Mouse (Mus musculus) CH12.LX (cell line): ENCODE data around the gene Gtf2h2. TPM values are rescaled to one million over a fixed set of nuclear protein-coding genes. Genes with fewer than 3 reads are reported as not detected.
A peak's percentile ranks its signal among the peaks of the same experiment; 100 is the strongest.

Source experiments
- DNase-seq: peaks from one replicate; pipeline ENCODE4 v3.0.0-alpha.2; 2013; ENCODE audit errors: extremely low read depth
- H3K27ac ChIP-seq: 2 replicates; pipeline ENCODE4 v1.5.1; 2012; ENCODE audit warnings: low read depth, mild to moderate bottlenecking, control low read depth, moderate library complexity; ENCODE audit not compliant: insufficient read depth
- H3K27me3 ChIP-seq: replicated peaks from 2 replicates; pipeline ENCODE3; 2012; ENCODE audit warnings: inconsistent platforms
- H3K36me3 ChIP-seq, 2 experiments: replicated peaks in 1 of 2; 2 replicates each; pipeline versions ENCODE3 to v1.6.1; 2012; ENCODE audit warnings: inconsistent platforms in 1 of 2, low read length in 1 of 2, mild to moderate bottlenecking in 1 of 2, mixed read lengths in 1 of 2, moderate library complexity in 1 of 2; ENCODE audit not compliant: control insufficient read depth in 1 of 2, insufficient read depth in 1 of 2
- H3K4me1 ChIP-seq, 2 experiments: 2 replicates each; pipeline ENCODE4 v1.6.1; 2012; ENCODE audit warnings: inconsistent platforms in 1 of 2, moderate library complexity in 1 of 2; ENCODE audit not compliant: insufficient read depth in 2 of 2, control insufficient read depth in 1 of 2
- H3K4me2 ChIP-seq: 2 replicates; pipeline ENCODE4 v1.6.1; 2012; ENCODE audit warnings: low read depth, mild to moderate bottlenecking, control low read depth; ENCODE audit not compliant: poor library complexity, insufficient read depth, severe bottlenecking
- H3K4me3 ChIP-seq, 3 experiments: fragments of 150-350 bp in 1 of 3; sonication (generic) in 1 of 3; replicated peaks in 1 of 3; 2 replicates each; pipeline versions ENCODE3 to v1.5.1; 2011 to 2012; ENCODE audit warnings: low read depth in 2 of 3, low read length in 2 of 3, mild to moderate bottlenecking in 2 of 3, moderate library complexity in 2 of 3, control low read depth in 1 of 3, improper control_type of control experiment in 1 of 3, inconsistent platforms in 1 of 3, mixed read lengths in 1 of 3; ENCODE audit not compliant: poor library complexity in 1 of 3
- H3K79me2 ChIP-seq: replicated peaks from 2 replicates; pipeline ENCODE4 v1.6.1; 2012; ENCODE audit warnings: mild to moderate bottlenecking, moderate library complexity; ENCODE audit not compliant: control insufficient read depth, poor library complexity, insufficient read depth, severe bottlenecking; ENCODE audit errors: extremely low read depth
- H3K9ac ChIP-seq: 2 replicates; pipeline ENCODE4 v1.6.1; 2012; ENCODE audit warnings: low read depth, mild to moderate bottlenecking, control low read depth, moderate library complexity; ENCODE audit not compliant: insufficient read depth
- H3K9me3 ChIP-seq: replicated peaks from 2 replicates; pipeline ENCODE3; 2012; ENCODE audit warnings: low read length, inconsistent platforms, mixed read lengths
- BHLHE40 ChIP-seq: IDR thresholded peaks from 2 replicates; pipeline ENCODE4 v1.6.1; 2011; ENCODE audit warnings: mild to moderate bottlenecking, low read depth, low read length, improper control_type of control experiment
- CHD1 ChIP-seq: IDR thresholded peaks from 2 replicates; pipeline ENCODE4 v1.6.1; 2012; ENCODE audit warnings: low read depth, low read length, improper control_type of control experiment, inconsistent platforms
- CHD2 ChIP-seq: IDR thresholded peaks from 2 replicates; pipeline ENCODE4 v1.6.1; 2011; ENCODE audit warnings: low read length, improper control_type of control experiment
- CTCF ChIP-seq, 2 experiments: IDR thresholded peaks in 1 of 2; conservative IDR thresholded peaks in 1 of 2; 2 replicates each; pipeline ENCODE4 v1.5.1; 2011 to 2012; ENCODE audit warnings: low read depth in 2 of 2, low read length in 2 of 2, improper control_type of control experiment in 1 of 2, inconsistent platforms in 1 of 2, mild to moderate bottlenecking in 1 of 2, moderate library complexity in 1 of 2
- E2F4 ChIP-seq: IDR thresholded peaks from 2 replicates; pipeline ENCODE4 v1.6.1; 2011; ENCODE audit warnings: low read depth, low read length, improper control_type of control experiment; ENCODE audit not compliant: insufficient replicate concordance
- ELF1 ChIP-seq: IDR thresholded peaks from 2 replicates; pipeline ENCODE4 v1.6.1; 2014; ENCODE audit warnings: low read depth, mild to moderate bottlenecking, inconsistent platforms, low read length, improper control_type of control experiment
- EP300 ChIP-seq: IDR thresholded peaks from 2 replicates; pipeline ENCODE4 v1.6.1; 2011; ENCODE audit warnings: low read length, improper control_type of control experiment
- ETS1 ChIP-seq: conservative IDR thresholded peaks from 2 replicates; pipeline ENCODE4 v1.6.1; 2012; ENCODE audit warnings: low read depth, mild to moderate bottlenecking, inconsistent platforms, low read length, improper control_type of control experiment, moderate library complexity
- IRF4 ChIP-seq: IDR thresholded peaks from 2 replicates; pipeline ENCODE4 v1.6.1; 2014; ENCODE audit warnings: low read depth, mild to moderate bottlenecking, inconsistent platforms, low read length, improper control_type of control experiment
- JUN ChIP-seq: IDR thresholded peaks from 2 replicates; pipeline ENCODE4 v1.6.1; 2011; ENCODE audit warnings: low read depth, mild to moderate bottlenecking, low read length, improper control_type of control experiment, moderate library complexity; ENCODE audit not compliant: insufficient read depth
- JUND ChIP-seq: conservative IDR thresholded peaks from 2 replicates; pipeline ENCODE4 v1.6.1; 2011; ENCODE audit warnings: low read depth, low read length, improper control_type of control experiment
- MAX ChIP-seq: IDR thresholded peaks from 2 replicates; pipeline ENCODE4 v1.6.1; 2011; ENCODE audit warnings: low read length, improper control_type of control experiment
- MAZ ChIP-seq: IDR thresholded peaks from 2 replicates; pipeline ENCODE4 v1.6.1; 2012; ENCODE audit warnings: low read depth, mild to moderate bottlenecking, inconsistent platforms, low read length, improper control_type of control experiment, moderate library complexity
- MXI1 ChIP-seq: IDR thresholded peaks from 2 replicates; pipeline ENCODE4 v1.6.1; 2011; ENCODE audit warnings: mild to moderate bottlenecking, low read depth, low read length, improper control_type of control experiment
- NELFE ChIP-seq: IDR thresholded peaks from 2 replicates; pipeline ENCODE4 v1.6.1; 2011; ENCODE audit warnings: low read depth, low read length, improper control_type of control experiment
- PAX5 ChIP-seq: IDR thresholded peaks from 2 replicates; pipeline ENCODE4 v1.6.1; 2012; ENCODE audit warnings: low read length, inconsistent platforms, mixed read lengths
- POLR2A ChIP-seq: IDR thresholded peaks from 2 replicates; pipeline ENCODE4 v1.6.1; 2011; ENCODE audit warnings: low read depth, mild to moderate bottlenecking, improper control_type of control experiment, low read length
- POLR2AphosphoS2 ChIP-seq: IDR thresholded peaks from 2 replicates; pipeline ENCODE4 v1.6.1; 2011; ENCODE audit warnings: low read depth, low read length, improper control_type of control experiment
- RAD21 ChIP-seq: IDR thresholded peaks from 2 replicates; pipeline ENCODE4 v1.6.1; 2011; ENCODE audit warnings: low read depth, mild to moderate bottlenecking, low read length, improper control_type of control experiment, moderate library complexity
- RCOR1 ChIP-seq: conservative IDR thresholded peaks from 2 replicates; pipeline ENCODE4 v1.6.1; 2012; ENCODE audit warnings: low read depth, mild to moderate bottlenecking, inconsistent platforms, low read length, improper control_type of control experiment
- SIN3A ChIP-seq: IDR thresholded peaks from 2 replicates; pipeline ENCODE4 v1.6.1; 2012; ENCODE audit warnings: low read length, improper control_type of control experiment, inconsistent platforms
- SMC3 ChIP-seq: IDR thresholded peaks from 2 replicates; pipeline ENCODE4 v1.6.1; 2011; ENCODE audit warnings: low read depth, low read length, improper control_type of control experiment
- TBP ChIP-seq: conservative IDR thresholded peaks from 2 replicates; pipeline ENCODE4 v1.6.1; 2011; ENCODE audit warnings: low read depth, low read length, improper control_type of control experiment
- TCF12 ChIP-seq: IDR thresholded peaks from 2 replicates; pipeline ENCODE4 v1.6.1; 2014; ENCODE audit warnings: low read depth, mild to moderate bottlenecking, inconsistent platforms, low read length, improper control_type of control experiment
- USF1 ChIP-seq: IDR thresholded peaks from 2 replicates; pipeline ENCODE4 v1.6.1; 2014; ENCODE audit warnings: low read depth, mild to moderate bottlenecking, inconsistent platforms, low read length, improper control_type of control experiment
- ZC3H11A ChIP-seq: IDR thresholded peaks from 2 replicates; pipeline ENCODE4 v1.6.1; 2012; ENCODE audit warnings: low read depth, mild to moderate bottlenecking, inconsistent platforms, low read length, improper control_type of control experiment
- ZKSCAN1 ChIP-seq: IDR thresholded peaks from 2 replicates; pipeline ENCODE4 v1.6.1; 2012; ENCODE audit warnings: low read depth, inconsistent platforms, low read length, improper control_type of control experiment, borderline replicate concordance
- ZMIZ1 ChIP-seq: IDR thresholded peaks from 2 replicates; pipeline ENCODE4 v1.6.1; 2012; ENCODE audit warnings: low read depth, mild to moderate bottlenecking, inconsistent platforms, low read length, improper control_type of control experiment
- ZNF384 ChIP-seq: IDR thresholded peaks from 2 replicates; pipeline ENCODE4 v1.6.1; 2012; ENCODE audit warnings: low read depth, low read length, improper control_type of control experiment, inconsistent platforms
- dilution Hi-C: fragments of 300-500 bp; cut with MboI; formaldehyde crosslinking; loops from 2 replicates; pipeline ENCODE4 v1.14.3; 2020; ENCODE audit warnings: low sequenced_read_pairs; ENCODE audit not compliant: extremely low pct_unique_long_range_greater_than_20kb, extremely low pct_ligation_motif_present
- in situ Hi-C: fragments of 300-500 bp; cut with MboI; formaldehyde crosslinking; loops from 3 replicates; pipeline ENCODE4 v1.14.3; 2019; ENCODE audit warnings: low sequenced_read_pairs, low pct_ligation_motif_present, low pct_unique_long_range_greater_than_20kb, mixed read lengths
- polyA plus RNA-seq: library from polyadenylated mRNA; unstranded; fragments of >175 nt; gene quantifications from 2 replicates; pipeline ENCODE4 v1.2.1, GENCODE M21; 2012; ENCODE audit warnings: low read depth; ENCODE audit not compliant: insufficient read length
- total RNA-seq, 2 experiments: library from RNA; depleted of rRNA; stranded (reverse); fragments of 300-350 nt in 1 of 2; fragments of >200 nt in 1 of 2; gene quantifications; 2 replicates each; pipeline ENCODE4 v1.2.3; 2012 to 2014

Gene Gtf2h2
- total and polyA plus RNA-seq, 3 experiments: 34.0 to 90.1 (median 89.2) TPM

DNA sequence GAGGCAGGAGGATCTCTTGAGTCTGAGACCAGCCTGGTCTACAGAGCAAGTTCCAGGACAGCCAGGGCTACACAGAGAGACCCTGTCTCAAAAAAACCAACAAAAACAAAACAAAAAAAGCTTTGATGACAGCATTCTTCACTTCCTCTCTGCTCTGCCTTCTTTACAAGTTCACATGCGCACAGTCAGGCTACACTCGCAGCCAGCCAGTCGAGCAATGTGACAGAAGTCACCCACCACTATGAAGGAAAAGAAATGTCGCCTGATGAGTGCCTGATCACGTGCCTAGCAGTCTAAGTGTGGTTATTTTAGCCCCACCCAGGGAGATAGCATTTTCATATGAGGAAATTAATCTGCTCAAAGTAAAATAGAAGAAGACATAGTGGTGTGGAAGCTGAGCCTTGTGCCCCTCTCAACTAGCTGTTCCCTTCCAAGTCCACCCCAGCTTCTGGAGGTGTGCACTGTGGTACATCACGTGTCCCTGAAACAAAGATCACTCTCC, 25.3 kb upstream of the Gtf2h2 start:
- dilution Hi-C loops (no loop called here), in situ Hi-C loops (no loop called here)
- no peaks in the 10 kb centered on the region for H3K9me3 ChIP-seq
- H3K4me1 ChIP-seq: no peaks in the 10 kb centered on the region; a peak in 1 of 4 replicates
- no peaks in the 10 kb centered on the region for H3K36me3 ChIP-seq
- H3K79me2 ChIP-seq: no peaks in the 10 kb centered on the region
- no peak for DNase-seq
- H3K4me2 ChIP-seq: peak overlapping the region; percentile 63; the same call in 1 of the 2 replicates
- no peak overlapping the region for H3K4me3 ChIP-seq
- no peak for TF ChIP-seq JUN
- TF ChIP-seq USF1: no peak
- TF ChIP-seq MXI1: no peak
- no peak for TF ChIP-seq ETS1
- TF ChIP-seq ZKSCAN1: peak; percentile 57
- TF ChIP-seq NELFE: no peak
- no peak for TF ChIP-seq ZC3H11A
- TF ChIP-seq TCF12: no peak
- no peak for TF ChIP-seq ZMIZ1
- TF ChIP-seq MAZ: no peak
- TF ChIP-seq POLR2A: no peak
- TF ChIP-seq MAX: no peak
- no peak for TF ChIP-seq E2F4
- TF ChIP-seq RCOR1: no peak
- TF ChIP-seq CHD1: no peak
- no peak for TF ChIP-seq SIN3A
- peak; percentile 26 for TF ChIP-seq BHLHE40
- no peak overlapping the region for H3K9ac ChIP-seq
- H3K27me3 ChIP-seq: no peaks in the 10 kb centered on the region
- no peak overlapping the region for H3K27ac ChIP-seq

- dilution Hi-C loops (no loop called here), in situ Hi-C loops (no loop called here)
- Histone ChIP-seq H3K27me3 (no peaks in the 10 kb centered on the region), H3K79me2 (no peaks in the 10 kb centered on the region), H3K9ac (no peak overlapping the region), H3K4me2 (no peak overlapping the region), H3K27ac (no peak overlapping the region), H3K36me3 (no peaks in the 10 kb centered on the region), H3K4me3 (no peak overlapping the region), H3K9me3 (no peaks in the 10 kb centered on the region), H3K4me1 (peaks cover 1 to 2% of the 10 kb centered on the region in 2 experiments; a peak in 3 of 4 replicates)
- no peak for TF ChIP-seq ETS1
- TF ChIP-seq BHLHE40: no peak
- TF ChIP-seq RAD21: no peak
- no peak for TF ChIP-seq CHD2
- TF ChIP-seq IRF4: no peak
- no peak for TF ChIP-seq MAX
- TF ChIP-seq E2F4: no peak
- TF ChIP-seq SMC3: no peak
- no peak for TF ChIP-seq EP300
- TF ChIP-seq PAX5: no peak
- no peak for TF ChIP-seq MXI1
- no peak for TF ChIP-seq NELFE
- TF ChIP-seq JUND: no peak
- TF ChIP-seq JUN: no peak
- TF ChIP-seq ZNF384: no peak
- TF ChIP-seq ELF1: no peak
- no peak for TF ChIP-seq TBP
- no peak for TF ChIP-seq USF1
- no peak for TF ChIP-seq CTCF (conservative IDR thresholded peaks at IDR 0.05 in 1 of 2, IDR thresholded peaks at IDR 0.05 in 1 of 2; ENCODE audit: low read depth in 2 of 2, low read length in 2 of 2)
- no peak for TF ChIP-seq POLR2AphosphoS2
- no peak for DNase-seq
These were observed 24.1 kb upstream of the Gtf2h2 start for GRCm38 (mm10) chr13:100516213-100517105.
